Mouse (Mus musculus) frontal cortex, postnatal 14 days (tissue): ENCODE data around the gene Slc39a8.
A peak's percentile ranks its signal among the peaks of the same experiment; 100 is the strongest.

Experiments
- DNase-seq, 2 experiments: peaks; one replicate each; pipeline ENCODE4 v3.0.0; 2022; ENCODE audit warnings: low spot score in 2 of 2

The Slc39a8 gene

DNA sequence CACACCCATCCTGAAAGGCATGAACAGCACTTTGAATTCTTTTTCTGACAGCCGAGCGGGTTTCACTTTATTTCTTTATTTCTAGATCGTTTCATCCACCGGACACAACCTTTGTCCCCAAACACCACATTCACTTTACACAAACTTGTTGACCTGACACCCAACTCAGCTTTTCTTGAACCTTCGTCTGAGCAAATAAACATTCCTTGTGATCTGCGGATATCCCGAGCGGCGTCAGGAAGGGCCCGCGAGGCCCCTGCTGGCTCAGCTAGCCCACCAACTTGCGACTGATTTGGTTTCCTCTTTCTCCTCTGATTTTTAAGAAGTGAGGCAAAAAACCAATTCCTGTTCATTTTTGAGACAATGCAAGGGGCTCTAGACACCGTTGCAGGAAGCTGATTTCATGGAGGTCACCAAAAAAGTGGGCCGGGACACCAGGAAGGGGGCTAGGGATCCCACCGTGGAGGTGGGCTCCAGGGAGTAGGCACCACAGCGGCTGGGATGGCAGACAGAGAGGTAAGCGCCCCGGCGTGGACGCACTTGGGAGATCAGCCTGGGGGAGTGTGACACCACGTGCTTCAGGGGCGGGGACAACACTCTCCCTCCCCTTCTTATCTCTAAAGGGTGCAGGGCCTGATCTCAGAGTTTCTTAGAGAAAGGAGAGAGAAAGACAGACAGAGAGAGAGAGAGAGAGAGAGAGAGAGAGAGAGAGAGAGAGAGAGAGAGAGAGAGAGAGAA, at the start of gene Slc39a8:
Gene Slc39a8, plus strand, starts transcription at position 264 of the 738 bp plus-strand sequence.
- peak; percentile 19 to 29 for DNase-seq

DNA sequence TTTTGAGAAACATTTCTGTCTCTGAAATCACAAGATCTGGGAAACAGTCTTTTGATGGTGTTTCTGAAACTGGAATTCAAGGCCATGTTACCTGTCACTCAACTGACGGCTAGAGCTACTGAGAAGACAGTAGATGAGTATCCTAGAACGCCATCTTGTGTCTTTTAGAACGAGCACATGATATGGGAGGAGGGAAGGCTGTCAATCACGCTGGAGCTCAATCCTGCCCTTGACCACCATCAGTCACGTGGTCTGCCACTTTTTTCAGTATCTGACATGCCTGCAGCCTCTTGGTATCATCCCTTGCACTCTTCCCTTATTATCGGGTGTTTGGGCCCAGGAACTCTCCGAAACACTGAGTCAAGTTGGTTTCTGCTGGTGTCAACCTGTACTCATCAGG, 40.0 kb upstream of the Slc39a8 start:
- no peak for DNase-seq

DNA sequence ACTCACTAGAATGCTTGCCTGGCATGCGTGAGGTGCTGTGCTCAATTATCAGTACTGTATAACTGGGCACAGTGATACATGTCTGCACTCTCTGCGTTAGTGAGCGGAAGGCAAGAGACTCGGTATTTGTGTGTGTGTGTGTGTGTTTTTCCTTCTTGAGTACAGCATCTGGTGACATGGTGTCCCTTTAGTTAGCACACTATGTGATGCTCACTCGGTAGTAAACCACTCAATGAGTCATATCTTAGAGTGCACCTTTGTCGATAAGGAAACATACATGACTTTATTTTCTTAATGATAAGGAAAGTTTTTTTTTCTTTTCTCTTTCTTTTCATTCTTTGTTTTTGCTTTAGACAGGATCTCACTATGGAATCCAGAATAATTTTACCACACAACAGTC, 29.0 kb upstream of the Slc39a8 start:
- no peak for DNase-seq

DNA sequence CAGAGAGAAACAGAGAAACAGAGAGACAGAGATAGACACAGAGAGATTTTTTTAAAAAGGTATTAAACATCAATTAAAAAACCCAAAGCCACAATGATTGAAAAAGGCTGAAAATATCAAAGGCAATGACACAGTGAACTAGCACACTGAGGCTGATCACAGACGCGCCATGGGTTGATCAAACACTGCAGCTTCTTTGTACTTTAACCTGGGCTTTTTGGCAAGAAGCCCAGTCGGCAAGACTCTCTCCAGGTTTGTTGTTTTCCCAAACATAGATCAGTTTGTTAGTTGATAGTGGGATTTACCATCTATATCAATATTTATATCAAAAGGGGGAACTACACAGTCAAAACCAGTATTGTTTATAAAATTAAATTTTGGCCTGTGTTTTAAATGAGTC, 26.8 kb upstream of the Slc39a8 start:
- no peak for DNase-seq

DNA sequence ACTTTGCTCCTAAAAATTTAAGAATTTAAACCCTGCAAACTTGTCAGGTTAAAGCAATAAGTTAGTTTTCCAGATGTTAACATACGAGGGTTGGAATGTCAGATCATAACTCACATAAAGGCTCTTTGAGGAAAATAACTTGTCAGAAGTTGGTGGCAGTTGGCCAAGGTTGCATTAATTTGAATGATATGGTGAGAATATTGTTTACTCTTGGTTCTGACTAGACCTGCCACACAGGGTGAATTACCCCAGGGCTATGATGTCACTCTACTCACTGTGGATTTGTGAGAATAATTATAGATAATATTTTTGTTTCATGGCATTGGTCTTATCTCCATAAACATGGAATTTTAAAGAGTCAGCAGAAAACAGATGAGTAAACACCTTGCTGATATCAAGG, 26.4 kb upstream of the Slc39a8 start:
- no peak for DNase-seq

DNA sequence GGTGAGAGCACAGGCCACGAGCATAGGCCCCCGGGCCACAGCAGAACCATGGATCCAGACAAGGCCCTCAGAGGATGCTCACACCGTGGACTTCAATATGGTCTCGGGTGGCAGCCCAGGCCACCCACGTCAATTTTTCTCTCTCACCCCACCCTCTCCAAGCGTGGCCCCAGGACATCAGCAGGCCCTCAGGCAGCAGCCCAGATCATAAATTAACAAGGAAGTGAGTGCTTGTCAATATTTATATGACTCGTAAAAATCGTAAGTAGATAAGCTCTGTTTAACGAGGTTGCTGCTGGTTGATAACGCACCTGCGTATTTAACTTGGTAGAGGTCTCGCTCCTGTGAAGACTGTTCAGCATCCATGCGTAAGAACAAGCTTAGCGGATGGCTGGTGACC, 10.4 kb upstream of the Slc39a8 start:
- no peak for DNase-seq

DNA sequence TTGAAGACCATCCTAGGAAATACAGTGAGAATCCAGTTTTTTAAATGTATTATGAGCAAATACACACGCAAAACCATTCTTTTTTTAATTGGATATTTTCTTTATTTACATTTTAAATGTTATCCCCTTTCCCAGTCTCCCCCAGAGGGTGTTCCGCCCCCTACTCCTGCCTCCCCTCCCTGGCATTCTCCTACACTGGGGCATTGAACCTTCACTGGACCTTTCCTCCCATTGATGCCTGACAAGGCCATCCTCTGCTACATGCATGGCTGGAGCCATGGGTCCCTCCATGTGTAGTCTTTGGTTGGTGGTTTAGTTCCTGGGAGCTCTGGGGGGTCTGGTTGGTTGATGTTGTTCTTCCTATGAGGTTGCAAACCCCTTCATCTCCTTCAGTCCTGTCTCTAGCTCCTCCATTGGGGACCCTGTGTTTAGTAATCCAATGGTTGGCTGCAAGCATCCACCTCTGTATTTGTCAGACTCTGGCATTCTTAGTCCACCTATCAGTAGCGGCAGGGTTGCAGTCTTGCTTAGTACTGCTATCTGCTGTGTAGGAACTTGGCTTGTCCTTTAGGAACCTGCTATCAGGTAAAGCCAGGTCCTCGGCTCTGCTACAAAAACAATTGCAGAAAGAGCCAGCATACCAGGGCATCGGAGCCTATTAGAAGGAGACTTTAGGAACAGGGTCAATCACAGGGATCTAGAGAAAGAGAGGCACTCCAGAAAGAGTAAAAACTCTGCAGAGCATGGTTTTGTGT, 8.9 kb upstream of the Slc39a8 start:
- DNase-seq, result no peak

DNA sequence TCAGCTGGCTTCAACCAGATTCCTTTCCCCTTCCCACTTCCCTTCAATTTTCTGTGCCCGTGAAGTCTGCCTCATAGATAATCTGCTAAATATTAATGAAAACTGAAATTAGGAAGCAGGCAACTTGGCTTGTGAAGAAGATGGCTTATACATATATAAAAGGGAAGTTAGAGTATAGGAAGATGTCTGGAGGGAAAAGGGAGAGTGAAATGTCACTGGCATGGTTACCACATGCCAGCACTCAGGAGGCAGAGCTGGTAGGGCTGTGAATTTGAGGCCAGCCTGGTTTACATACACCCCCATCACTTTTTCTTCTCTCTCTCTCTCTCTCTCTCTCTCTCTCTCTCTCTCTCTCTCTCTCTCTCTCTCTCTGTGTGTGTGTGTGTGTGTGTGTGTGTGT, 8.0 kb upstream of the Slc39a8 start:
- no peak for DNase-seq

DNA sequence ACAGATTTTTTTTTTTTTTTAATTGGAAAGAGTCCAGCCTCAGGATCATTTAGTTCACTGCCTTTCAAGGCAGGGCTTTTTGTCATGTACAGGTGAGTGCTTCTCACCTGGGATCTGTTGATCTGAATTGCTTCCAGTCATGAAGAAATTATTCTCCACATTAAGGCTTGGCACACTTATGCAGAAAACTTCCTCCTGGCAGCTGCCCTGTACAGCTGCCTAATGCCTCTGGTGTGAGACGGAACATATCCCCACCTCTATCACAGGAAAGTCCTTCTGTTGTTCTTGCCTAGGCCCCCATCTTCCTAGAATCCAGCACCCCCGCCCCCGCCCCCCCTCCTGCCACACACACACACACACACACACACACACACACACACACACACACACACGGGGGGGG, 643 bp upstream of the Slc39a8 start:
- no peak for DNase-seq

DNA sequence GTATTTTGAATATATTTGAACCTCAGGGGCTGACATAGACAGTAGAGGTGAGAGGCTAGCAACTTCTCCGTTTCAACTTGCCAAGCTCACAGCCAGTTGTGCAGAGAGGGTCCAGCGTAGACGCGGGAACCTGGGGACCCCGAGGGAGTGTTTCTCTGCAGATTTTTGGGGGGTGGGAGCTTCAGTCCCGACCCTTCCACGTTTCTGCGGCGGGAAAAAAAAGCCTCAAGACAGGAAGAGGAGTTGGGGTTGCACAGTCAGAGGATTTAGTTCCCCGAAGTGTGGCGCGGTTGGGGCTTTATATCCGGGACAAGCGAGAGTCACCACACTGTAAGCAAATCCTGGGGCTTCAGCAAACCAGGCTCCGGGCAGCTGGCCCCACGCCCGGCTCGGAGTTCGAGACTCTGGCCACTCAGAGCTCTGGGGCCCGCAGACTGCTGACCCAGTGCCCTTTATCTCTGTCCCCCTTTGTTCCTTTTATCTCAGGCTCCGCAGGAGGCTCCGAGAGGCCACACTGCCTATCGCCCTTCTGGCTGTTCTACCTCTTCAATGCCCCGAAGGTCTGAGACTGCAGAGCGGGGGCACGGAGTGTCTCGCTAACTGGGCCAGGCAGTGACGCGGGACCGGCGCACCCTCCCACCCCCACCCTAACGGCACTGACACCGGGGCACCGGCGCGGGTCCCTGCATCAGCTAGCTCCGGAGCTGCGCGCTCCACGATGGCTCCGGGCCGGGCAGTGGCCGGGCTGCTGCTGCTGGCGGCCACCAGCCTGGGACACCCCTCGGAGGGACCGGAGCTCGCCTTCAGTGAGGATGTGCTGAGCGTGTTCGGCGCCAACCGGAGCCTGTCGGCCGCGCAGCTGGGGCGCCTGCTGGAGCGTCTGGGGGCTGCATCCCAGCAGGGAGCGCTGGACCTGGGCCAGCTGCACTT, 940 bp downstream of the Slc39a8 start:
- peak; percentile 12 to 15 for DNase-seq

DNA sequence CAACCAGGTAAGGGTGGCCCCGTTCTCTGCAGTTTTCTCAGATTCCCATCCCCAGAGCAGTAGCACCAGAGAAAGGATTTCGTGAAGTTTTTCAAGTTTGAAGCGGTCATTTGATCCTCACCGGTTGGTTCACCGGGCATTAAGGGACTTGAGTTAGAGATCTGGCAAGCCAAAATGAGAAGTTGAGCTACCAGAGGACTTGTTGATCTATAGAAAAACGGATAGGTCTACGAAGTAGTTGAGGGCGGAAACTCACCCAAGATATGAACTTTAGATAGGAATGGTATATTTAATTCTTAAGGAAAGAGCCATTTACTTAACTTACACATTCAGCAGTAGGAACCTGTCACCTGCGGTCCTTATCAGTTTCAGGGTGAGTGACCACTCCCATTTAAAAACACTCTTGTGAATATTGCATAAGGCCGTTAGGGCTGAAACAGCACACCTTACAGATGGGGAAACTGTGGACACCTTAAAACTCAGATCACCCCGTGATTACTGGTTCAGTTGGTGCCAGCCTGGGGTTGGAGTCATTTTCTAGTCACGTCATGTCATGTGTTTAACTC, 1.7 kb downstream of the Slc39a8 start:
- DNase-seq, result no peak

DNA sequence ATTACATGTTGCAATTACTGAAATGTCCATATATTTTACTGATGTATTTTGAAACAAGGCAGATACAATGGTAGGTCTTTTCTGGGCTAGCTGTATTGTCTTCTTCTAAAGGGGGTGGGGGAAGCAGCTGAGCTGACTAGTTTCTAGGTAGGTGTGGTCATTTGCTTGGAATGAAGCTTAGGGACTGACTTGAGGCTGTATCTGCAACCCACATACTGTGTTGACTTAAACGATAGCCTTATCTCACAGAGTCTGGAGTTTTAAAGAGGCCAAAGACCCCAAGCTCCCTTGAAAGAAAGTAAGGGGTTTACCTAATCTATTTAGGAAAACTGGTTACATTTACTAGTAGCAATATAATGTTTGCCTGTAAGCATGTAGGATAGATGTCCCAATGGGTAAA, 2.9 kb downstream of the Slc39a8 start:
- DNase-seq, result no peak

DNA sequence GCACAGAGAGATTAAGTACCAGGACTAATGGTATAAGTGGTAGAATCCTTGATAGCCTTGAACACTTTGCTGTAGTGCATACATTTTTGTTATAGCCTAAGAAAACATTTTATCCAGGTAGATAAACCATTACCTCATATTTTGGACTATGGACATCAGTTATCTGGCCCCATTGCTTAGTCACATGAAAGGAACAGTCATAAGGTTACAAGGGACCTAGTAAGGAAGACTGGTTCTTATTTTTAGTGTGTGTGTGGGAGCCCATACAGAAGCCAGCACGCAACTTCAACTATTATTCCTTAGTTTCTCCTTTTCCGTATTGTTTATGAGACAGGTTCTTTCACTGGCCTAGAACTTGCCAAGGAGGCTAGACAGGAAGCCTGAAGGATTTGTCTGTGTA, 7.4 kb downstream of the Slc39a8 start:
- DNase-seq, result no peak

DNA sequence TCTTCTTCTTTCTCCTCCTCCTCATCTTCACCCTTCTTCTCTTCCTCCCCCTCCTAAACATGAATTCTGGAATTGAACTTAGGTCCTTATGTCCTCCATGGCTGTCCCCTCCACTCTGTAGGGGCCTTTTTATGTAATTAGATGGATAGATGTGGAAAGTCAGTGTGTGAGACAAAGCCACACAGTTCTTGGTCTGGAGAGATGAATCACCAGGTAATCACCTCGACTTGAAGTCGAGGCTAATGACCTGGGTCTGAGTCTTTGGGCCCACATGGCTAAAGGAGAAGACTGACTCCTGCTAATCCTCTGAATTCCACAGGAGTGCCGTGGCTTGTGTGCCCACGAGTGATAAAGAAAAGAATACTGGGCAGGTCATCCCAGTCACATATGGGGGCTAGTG, 7.8 kb downstream of the Slc39a8 start:
- DNase-seq, result no peak

DNA sequence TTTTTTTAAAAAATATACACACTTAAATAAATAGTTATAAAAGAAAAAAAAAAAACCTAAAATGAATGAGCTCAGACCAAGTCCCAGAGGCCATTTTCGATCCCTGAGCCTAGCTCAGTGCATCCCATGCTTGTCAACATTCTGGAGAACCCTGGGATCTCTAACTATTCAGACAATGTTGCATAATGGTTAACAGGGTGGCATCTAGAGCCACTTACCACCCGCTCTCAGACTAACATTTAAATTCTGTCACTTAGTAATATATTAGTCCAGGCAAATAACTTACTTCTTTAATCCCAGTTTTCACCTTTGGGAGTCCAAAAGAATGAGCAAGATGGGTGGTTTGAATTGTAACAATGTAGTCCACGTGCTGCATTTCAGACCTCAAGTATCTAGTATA, 9.9 kb downstream of the Slc39a8 start:
- DNase-seq, result no peak

DNA sequence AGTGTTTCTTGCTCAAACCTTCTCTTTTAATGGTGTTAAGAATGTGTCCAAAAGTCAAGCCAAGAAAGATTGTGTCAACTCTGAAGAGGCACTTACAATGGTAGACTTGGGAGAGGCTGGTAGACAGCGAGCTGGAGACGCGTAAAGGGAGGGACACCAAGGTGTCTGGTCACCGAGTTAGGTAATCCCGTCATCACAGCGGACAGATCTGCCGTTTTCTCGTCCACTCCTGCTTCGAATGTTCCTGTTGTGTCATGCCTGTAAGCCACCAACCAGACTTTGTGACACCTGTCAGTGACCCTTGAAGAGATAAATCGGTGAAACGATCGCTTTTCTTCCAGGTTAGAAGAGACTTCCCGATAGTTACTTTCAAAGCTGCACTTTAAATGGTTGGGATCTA, 14.5 kb downstream of the Slc39a8 start:
- DNase-seq, result no peak

DNA sequence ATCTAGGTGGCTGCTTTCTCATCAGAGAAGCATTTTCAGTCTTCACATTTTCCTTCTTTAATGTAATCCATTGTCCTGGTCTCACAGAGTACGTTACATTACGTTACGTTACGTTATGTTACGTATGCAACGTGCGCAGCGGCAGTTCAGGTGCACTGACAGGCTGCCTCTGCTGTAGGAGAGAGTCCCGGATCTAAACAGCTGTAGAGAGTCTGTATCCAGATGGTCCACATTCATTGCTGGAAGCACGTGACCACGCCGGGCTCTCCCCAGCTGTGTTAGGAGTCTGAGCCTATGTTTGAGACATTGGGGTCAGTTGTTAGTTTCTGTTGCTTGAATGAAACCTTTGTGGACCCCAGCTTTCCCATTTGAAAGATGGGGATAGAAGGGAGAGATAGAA, 15.1 kb downstream of the Slc39a8 start:
- DNase-seq, result no peak

DNA sequence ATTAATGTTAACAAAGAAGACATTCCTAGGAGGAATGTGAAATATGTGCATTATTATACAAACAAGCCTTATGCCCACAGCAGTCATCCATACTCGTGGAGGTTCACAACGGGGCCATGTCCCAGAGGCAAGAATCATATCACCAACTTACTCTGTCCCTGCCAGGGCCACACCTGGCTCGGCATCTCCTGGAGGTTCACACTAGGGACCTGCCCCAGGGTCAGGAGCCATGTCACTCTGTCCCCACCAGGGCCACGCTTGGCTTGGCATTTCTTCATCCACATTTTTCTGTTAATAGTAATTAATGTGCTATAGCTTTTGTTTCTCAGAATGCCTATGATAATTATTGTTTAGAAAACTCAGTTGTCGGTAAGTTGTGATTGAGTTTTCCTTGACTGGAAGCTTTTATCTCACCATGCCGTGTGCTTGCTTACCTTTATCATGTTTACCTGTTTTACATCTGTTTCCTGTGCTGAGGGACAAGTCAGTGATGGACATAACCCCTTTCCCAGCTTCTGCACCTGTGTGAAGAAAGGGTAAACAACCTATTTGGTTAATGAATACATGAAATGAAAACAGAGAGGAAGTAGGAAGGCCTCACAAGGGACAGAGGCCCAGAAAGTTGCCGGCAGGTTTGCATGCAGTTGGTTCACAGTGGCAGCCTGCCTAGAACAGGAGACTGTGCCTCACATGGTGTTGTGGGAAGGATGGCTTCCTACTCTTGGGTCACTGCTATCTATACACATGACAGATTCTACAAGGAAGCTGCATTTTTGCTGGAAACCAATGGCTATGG, 16.8 kb downstream of the Slc39a8 start:
- DNase-seq, result no peak

DNA sequence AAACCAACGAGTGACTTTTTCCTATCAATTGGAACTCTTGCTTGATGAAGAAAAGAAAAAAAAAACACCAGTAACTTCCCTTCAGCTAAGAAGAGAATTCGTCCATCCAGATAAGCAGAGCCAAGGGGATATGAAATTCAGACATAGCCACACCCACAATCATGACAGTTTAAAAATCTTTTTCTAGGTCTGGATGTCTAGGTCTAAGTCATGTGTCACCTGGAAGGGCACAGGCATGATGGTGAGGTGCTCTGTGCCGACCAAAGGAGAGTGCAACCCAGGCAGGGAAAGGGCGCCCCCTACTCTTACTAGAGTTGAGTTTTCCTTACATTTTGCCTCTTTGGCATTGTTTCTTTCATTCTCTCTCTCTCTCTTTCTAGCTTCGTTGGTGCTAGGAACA, 18.1 kb downstream of the Slc39a8 start:
- DNase-seq, result no peak

DNA sequence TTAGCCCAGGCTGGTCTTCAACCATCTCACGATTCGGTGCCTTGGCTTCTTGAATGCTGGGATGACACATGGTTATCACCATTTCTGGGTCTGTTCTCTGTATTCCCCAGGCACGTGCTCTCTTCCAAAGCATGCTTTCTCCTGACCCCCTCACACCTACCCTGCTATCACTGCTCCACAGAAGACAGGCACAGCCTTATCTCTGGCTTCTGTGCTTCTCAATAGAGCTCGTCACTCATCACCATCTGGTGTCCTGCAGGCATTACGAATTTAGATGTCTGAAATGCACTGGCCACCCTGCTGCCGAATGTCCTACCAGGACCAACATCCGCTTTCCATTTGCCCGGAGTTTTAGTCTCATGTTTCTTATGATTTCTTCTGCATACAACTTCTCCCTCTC, 18.6 kb downstream of the Slc39a8 start:
- DNase-seq, result no peak

DNA sequence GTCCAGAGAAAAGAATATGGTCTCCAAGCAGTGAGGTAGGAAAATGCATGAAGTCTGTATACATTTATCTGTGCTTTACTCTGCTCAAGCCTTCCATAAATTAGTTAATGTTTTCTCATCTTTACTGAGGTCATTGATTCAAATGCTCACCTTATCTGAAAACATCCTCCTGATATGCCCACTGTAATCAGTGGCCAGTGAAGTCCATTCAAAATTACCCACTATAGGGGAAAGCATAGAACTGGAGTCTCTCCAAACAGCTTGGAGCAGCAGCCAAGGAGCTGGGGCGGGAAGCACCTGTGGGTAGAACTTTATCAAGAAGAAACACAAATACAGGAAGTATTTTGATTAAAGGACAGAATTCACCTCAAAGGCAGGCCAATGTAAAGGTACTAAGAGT, 19.8 kb downstream of the Slc39a8 start:
- DNase-seq, result no peak
